Mouse (Mus musculus) stomach, postnatal 0 days (tissue): ENCODE measurements around the gene Zfp110. TPM values are rescaled to one million over a fixed set of nuclear protein-coding genes. Genes with fewer than 3 reads are reported as not detected.

Experiments
- ATAC-seq: fragments of 200-750 bp; cut with Nextera tagmentation; 2 replicates; pipeline ENCODE4 v1.8.0; 2017; ENCODE audit not compliant: low FRiP score, low TSS enrichment
- DNase-seq: peaks from one replicate; pipeline ENCODE4 v3.0.0-alpha.2; 2016; ENCODE audit warnings: low spot score
- H3K27ac ChIP-seq: fragments of 300-500 bp; sonication (generic); replicated peaks from 2 replicates; pipeline ENCODE4 v1.5.1; 2014; ENCODE audit warnings: mild to moderate bottlenecking, control low read depth
- H3K27me3 ChIP-seq: fragments of 300-500 bp; sonication (generic); 2 replicates; pipeline ENCODE4 v1.6.1; 2014; ENCODE audit warnings: low read length; ENCODE audit not compliant: control insufficient read depth, insufficient read depth
- H3K36me3 ChIP-seq: fragments of 300-500 bp; sonication (generic); 2 replicates; pipeline ENCODE4 v1.6.1; 2014; ENCODE audit warnings: low read length, mixed read lengths; ENCODE audit not compliant: control insufficient read depth, insufficient read depth
- H3K4me1 ChIP-seq: fragments of 300-500 bp; sonication (generic); replicated peaks from 2 replicates; pipeline ENCODE4 v1.6.1; 2014; ENCODE audit warnings: antibody characterized with exemption; ENCODE audit not compliant: control insufficient read depth, insufficient read depth
- H3K4me2 ChIP-seq: fragments of 300-500 bp; sonication (generic); replicated peaks from 2 replicates; pipeline ENCODE4 v1.6.1; 2014; ENCODE audit warnings: low read depth, mild to moderate bottlenecking, control low read depth, moderate library complexity
- H3K4me3 ChIP-seq: fragments of 300-500 bp; sonication (generic); 2 replicates; pipeline ENCODE4 v1.5.1; 2014; ENCODE audit warnings: low read depth, low read length, control low read depth
- H3K9ac ChIP-seq: fragments of 300-500 bp; sonication (generic); 2 replicates; pipeline ENCODE4 v1.6.1; 2014; ENCODE audit warnings: mild to moderate bottlenecking, low read length, control low read depth, mixed read lengths
- H3K9me3 ChIP-seq: fragments of 300-500 bp; sonication (generic); 2 replicates; pipeline ENCODE4 v1.6.1; 2016; ENCODE audit warnings: low read length; ENCODE audit not compliant: control insufficient read depth
- CTCF ChIP-seq: IDR thresholded peaks from 2 replicates; pipeline ENCODE4 v1.5.1; 2016; ENCODE audit warnings: antibody characterized with exemption, low read depth, mild to moderate bottlenecking, moderate library complexity
- EP300 ChIP-seq: optimal IDR thresholded peaks from 2 replicates; pipeline ENCODE3; 2016; ENCODE audit warnings: antibody characterized with exemption
- WGBS: fragments of 180-500 bp; shearing (Covaris S2); extraction: QIAGEN DNeasy Blood & Tissue Kit; methylation state at CpG from one replicate; pipeline ENCODE4 v1.1.7; 2014; 5-methylcytosine and 5-hydroxymethylcytosine counted together
- polyA plus RNA-seq: library from polyadenylated mRNA; unstranded; fragments of >200 nt; fragmentation: Nextera tagmentation; extraction: Ambion mirVana; gene quantifications from 2 replicates; pipeline ENCODE4 v1.2.1, GENCODE M21; 2015

The Zfp110 gene
- polyA plus RNA-seq, 1 experiment from 2014 or later = 15.9 TPM

DNA sequence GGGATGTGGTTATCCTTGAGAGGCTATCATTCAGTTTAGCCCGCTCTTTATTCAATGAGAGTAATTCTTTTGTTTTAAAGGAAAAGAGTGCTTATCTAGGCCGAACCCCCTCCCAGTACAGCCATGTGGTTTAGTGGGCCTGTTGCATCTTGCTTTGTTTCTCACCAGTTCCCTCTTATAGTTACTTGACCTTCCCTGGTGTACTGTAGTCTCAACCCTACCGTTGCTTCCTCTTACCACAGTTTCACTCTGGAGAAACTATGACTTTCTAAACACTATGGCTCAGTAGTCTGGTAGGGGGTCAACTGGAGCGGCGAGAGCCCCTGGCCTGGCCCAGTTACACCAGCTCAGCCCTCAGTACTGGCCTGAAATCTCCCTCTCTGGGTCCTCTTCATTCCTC lies 53.0 kb downstream of the Zfp110 start:
- H3K27me3 ChIP-seq = no peaks in the 10 kb centered on the region

DNA sequence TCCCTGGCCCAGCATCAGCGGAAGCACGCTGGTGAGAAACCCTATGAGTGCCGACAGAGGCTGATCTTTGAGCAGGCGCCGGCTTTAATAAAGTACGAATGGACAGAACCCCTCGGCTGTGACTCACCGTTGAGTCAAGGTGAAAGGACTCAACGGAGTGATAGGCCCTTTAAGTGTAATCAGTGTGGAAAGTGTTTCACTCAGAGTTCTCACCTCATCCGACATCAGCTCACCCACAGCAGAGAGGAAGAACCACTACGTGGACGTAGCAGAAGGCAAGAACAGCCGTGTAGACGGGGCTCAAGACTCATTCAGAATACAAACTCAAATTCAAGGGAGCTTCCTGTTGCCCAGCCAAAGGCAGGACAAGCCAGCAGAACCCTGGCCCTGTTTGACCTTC lies 56.4 kb downstream of the Zfp110 start:
- Histone ChIP-seq H3K9ac (no peak overlapping the region), H3K4me2 (no peak overlapping the region), H3K27ac (no peak overlapping the region), H3K4me1 (no peaks in the 10 kb centered on the region), H3K9me3 (no peaks in the 10 kb centered on the region), H3K36me3 (peaks cover 11% of the 10 kb centered on the region; the same call in 1 of the 2 replicates), H3K27me3 (no peaks in the 10 kb centered on the region), H3K4me3 (no peak overlapping the region)
- DNase-seq (no peak), ATAC-seq (no peak)
- TF ChIP-seq EP300 = no peak
- TF ChIP-seq CTCF = no peak
- WGBS = 91% methylated on average over 14 of the region's 14 CpGs

More for the DNA sequence above, 53.0 kb downstream of the Zfp110 start:
- WGBS = 93% methylated on average over 5 of the region's 5 CpGs
- Histone ChIP-seq H3K9ac (no peak overlapping the region), H3K27ac (no peak overlapping the region), H3K36me3 (peaks cover 17% of the 10 kb centered on the region; the same call in 1 of the 2 replicates), H3K4me1 (no peaks in the 10 kb centered on the region), H3K4me3 (no peak overlapping the region), H3K4me2 (no peak overlapping the region), H3K9me3 (no peaks in the 10 kb centered on the region)
- ATAC-seq (no peak), DNase-seq (no peak)
- TF ChIP-seq EP300 (no peak), CTCF (no peak)

DNA sequence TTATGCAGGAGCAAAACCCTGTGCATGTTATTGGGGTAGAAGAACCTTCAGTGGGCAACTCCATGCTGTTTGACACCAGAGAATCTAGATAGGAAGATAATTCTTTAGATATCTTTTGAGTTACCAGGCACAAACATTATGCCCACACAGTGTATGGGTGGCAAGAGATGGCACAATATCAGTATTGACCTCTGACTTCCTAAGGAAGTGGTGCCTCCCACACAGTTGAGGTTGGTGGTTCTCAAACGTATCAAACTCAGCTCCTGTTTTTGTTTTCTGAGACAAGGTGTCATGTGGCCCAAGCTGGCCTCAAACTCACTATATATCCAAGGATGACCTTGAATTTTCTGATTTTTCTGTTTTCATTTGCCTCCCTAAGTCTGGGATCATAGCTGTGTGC lies 56.8 kb downstream of the Zfp110 start:
- Histone ChIP-seq H3K27ac (no peak overlapping the region), H3K4me3 (no peak overlapping the region), H3K4me1 (no peaks in the 10 kb centered on the region), H3K36me3 (peaks cover 11% of the 10 kb centered on the region; the same call in 1 of the 2 replicates), H3K9ac (no peak overlapping the region), H3K9me3 (no peaks in the 10 kb centered on the region), H3K4me2 (no peak overlapping the region), H3K27me3 (no peaks in the 10 kb centered on the region)
- 76% methylated on average over 1 of the region's 1 CpGs for WGBS
- ATAC-seq (no peak), DNase-seq (no peak)
- TF ChIP-seq EP300 (no peak), CTCF (no peak)

DNA sequence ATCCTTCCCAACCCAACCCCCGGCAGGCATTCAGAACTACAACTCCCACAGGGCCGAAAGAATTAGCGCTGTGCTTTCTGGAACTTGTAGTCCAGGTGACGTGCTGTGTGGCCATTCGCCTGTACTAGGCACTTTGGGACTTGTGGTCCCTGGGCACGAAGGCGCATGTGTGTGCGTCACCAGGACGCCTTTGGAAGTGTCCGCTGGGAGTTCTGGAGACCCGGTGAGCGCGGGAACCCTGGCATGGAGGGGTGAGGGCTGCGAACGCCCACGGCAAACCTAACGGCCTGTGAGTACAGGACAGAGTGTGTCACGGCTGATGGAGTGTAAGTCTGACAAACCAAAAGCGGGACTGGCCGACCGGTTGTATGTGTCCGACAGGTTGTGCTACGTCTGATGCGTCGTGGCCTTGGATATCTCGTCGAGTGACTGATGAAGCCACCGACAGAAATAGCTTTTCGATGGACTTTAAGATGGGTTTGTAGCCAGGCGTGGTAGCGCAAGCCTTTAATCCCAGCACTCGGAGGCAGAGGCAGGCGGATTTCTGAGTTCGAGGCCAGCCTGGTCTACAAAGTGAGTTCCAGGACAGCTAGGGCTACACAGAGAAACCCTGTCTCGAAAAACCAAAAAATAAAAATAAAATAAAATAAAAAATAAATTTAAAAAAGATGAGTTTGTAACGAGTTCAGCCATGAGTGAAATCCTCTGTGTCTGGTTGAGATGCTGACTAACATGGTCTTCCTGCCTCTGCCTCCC lies 63.3 kb downstream of the Zfp110 start, which contains the start of gene Zscan22:
Zscan22 (plus strand) TSS at position 161 of the 756 bp plus-strand sequence.
- peak within 1 kb of the TSS; percentile 52 for H3K4me2 ChIP-seq
- H3K9ac ChIP-seq = peak within 1 kb of the TSS; percentile 65
- H3K4me1 ChIP-seq = no peaks in the 10 kb centered on the region
- ATAC-seq (peak; percentile 100), DNase-seq (peak; percentile 91)
- H3K27ac ChIP-seq = no peak within 1 kb of the TSS
- whole genome bisulfite sequencing = 4% methylated on average over 36 of the region's 36 CpGs
- TF ChIP-seq CTCF = no peak
- TF ChIP-seq EP300 = no peak
- no peaks in the 10 kb centered on the region for H3K9me3 ChIP-seq
- peak within 1 kb of the TSS; percentile 70 for H3K4me3 ChIP-seq
- no peaks in the 10 kb centered on the region for H3K27me3 ChIP-seq
- no peaks in the 10 kb centered on the region for H3K36me3 ChIP-seq

Other genes with a start within 250 kb of the Zfp110 start
- 0.02 TPM in 1 of 2 replicates, not detected in the other for gene Vmn2r53, start 226.0 kb upstream of the Zfp110 start, polyA plus RNA-seq
- not detected in 2 replicates for gene Vmn2r54, start 194.4 kb upstream of the Zfp110 start, polyA plus RNA-seq
- gene Vmn2r55, start 149.8 kb upstream of the Zfp110 start, polyA plus RNA-seq = not detected in 2 replicates
- gene Vmn2r56, start 99.8 kb upstream of the Zfp110 start, polyA plus RNA-seq = 0.02 TPM in 1 of 2 replicates, not detected in the other
- gene Zscan18, start 31.1 kb upstream of the Zfp110 start, polyA plus RNA-seq = 1.3 and 1.7 TPM in 2 replicates
- gene Zfp329, start 15.9 kb upstream of the Zfp110 start, polyA plus RNA-seq = 5.9 and 6.4 TPM in 2 replicates
- gene Zfp128, start 46.4 kb downstream of the Zfp110 start, polyA plus RNA-seq = 1.5 and 1.6 TPM in 2 replicates
- gene Zscan22, start 63.1 kb downstream of the Zfp110 start, polyA plus RNA-seq = 5.1 and 5.8 TPM in 2 replicates
- gene Rps5, start 87.5 kb downstream of the Zfp110 start, polyA plus RNA-seq = 784 and 821 TPM in 2 replicates
- gene Rnf225, start 92.7 kb downstream of the Zfp110 start, polyA plus RNA-seq = 30.7 and 33.6 TPM in 2 replicates
- 4.4 and 4.6 TPM in 2 replicates for gene Zfp324, start 131.1 kb downstream of the Zfp110 start, polyA plus RNA-seq
- 2.1 and 2.5 TPM in 2 replicates for gene Zfp446, start 143.1 kb downstream of the Zfp110 start, polyA plus RNA-seq
- gene Slc27a5, start 163.4 kb downstream of the Zfp110 start, polyA plus RNA-seq = 0.13 and 0.25 TPM in 2 replicates
- gene Trim28, start 164.4 kb downstream of the Zfp110 start, polyA plus RNA-seq = 93.7 and 105 TPM in 2 replicates
- gene Zbtb45, start 175.3 kb downstream of the Zfp110 start, polyA plus RNA-seq = 8.5 and 9.5 TPM in 2 replicates
- gene Chmp2a, start 200.0 kb downstream of the Zfp110 start, polyA plus RNA-seq = 271 and 287 TPM in 2 replicates
- 90.9 and 93.4 TPM in 2 replicates for gene Ube2m, start 203.5 kb downstream of the Zfp110 start, polyA plus RNA-seq
- gene Mzf1, start 220.0 kb downstream of the Zfp110 start, polyA plus RNA-seq = 0.93 and 1.3 TPM in 2 replicates